Mouse (Mus musculus): ENCODE results near the gene Rftn1. TPM values are rescaled to one million over a fixed set of nuclear protein-coding genes. Genes with fewer than 3 reads are reported as not detected.

Rftn1 gene
- polyA plus RNA-seq, 1 experiment from 2014 or later, result 14.3 TPM

- Histone ChIP-seq H3K9me3 (no peaks in the 10 kb centered on the region), H3K4me1 (peaks cover 7% of the 10 kb centered on the region), H3K4me3 (no peak overlapping the region), H3K9ac (no peak overlapping the region), H3K4me2 (replicated peaks) (no peak overlapping the region), H3K36me3 (no peaks in the 10 kb centered on the region), H3K27ac (no peak overlapping the region), H3K27me3 (replicated peaks) (peaks cover 9% of the 10 kb centered on the region)
- ATAC-seq (ENCODE audit: low FRiP score, low read depth), result no peak
- WGBS, result 30% methylated on average over 10 of the region's 10 CpGs
These were observed 5.7 kb upstream of the Rftn1 start for GRCm38 (mm10) chr17:50196005-50196672.

- H3K4me1 ChIP-seq, result peaks cover 7% of the 10 kb centered on the region
These were observed 4.9 kb upstream of the Rftn1 start for GRCm38 (mm10) chr17:50195399-50195798.

GRCm38 (mm10) chr17:50194541-50194940 is 4.1 kb upstream of the Rftn1 start:
- no peak overlapping the region for H3K9ac ChIP-seq
- no peaks in the 10 kb centered on the region for H3K9me3 ChIP-seq
- peaks cover 21% of the 10 kb centered on the region for H3K27me3 ChIP-seq (replicated peaks)
- H3K4me3 ChIP-seq, result no peak overlapping the region
- no peak overlapping the region for H3K4me2 ChIP-seq (replicated peaks)
- no peak for ATAC-seq (ENCODE audit: low FRiP score, low read depth)
- peaks cover 12% of the 10 kb centered on the region for H3K4me1 ChIP-seq
- no peaks in the 10 kb centered on the region for H3K36me3 ChIP-seq
- no peak overlapping the region for H3K27ac ChIP-seq
- WGBS, result 63% methylated on average over 3 of the region's 3 CpGs

More at GRCm38 (mm10) chr17:50195399-50195798, 4.9 kb upstream of the Rftn1 start:
- WGBS, result 91% methylated on average over 7 of the region's 7 CpGs
- Histone ChIP-seq H3K4me3 (no peak overlapping the region), H3K36me3 (no peaks in the 10 kb centered on the region), H3K27ac (no peak overlapping the region), H3K4me2 (replicated peaks) (no peak overlapping the region), H3K9me3 (no peaks in the 10 kb centered on the region), H3K27me3 (replicated peaks) (peaks cover 15% of the 10 kb centered on the region), H3K9ac (no peak overlapping the region)
- ATAC-seq (ENCODE audit: low FRiP score, low read depth), result no peak

GRCm38 (mm10) chr17:50193653-50194052 is 3.2 kb upstream of the Rftn1 start:
- H3K27ac ChIP-seq, result no peak overlapping the region
- no peak overlapping the region for H3K4me3 ChIP-seq
- H3K36me3 ChIP-seq, result no peaks in the 10 kb centered on the region
- peaks cover 15% of the 10 kb centered on the region for H3K4me1 ChIP-seq
- no peak overlapping the region for H3K9ac ChIP-seq
- no peak for ATAC-seq (ENCODE audit: low FRiP score, low read depth)
- WGBS, result 39% methylated on average over 3 of the region's 3 CpGs
- H3K4me2 ChIP-seq (replicated peaks), result no peak overlapping the region
- peaks cover 28% of the 10 kb centered on the region for H3K27me3 ChIP-seq (replicated peaks)
- no peaks in the 10 kb centered on the region for H3K9me3 ChIP-seq

- Histone ChIP-seq H3K9ac (no peak overlapping the region), H3K9me3 (no peaks in the 10 kb centered on the region), H3K4me1 (peaks cover 15% of the 10 kb centered on the region), H3K36me3 (no peaks in the 10 kb centered on the region), H3K4me2 (replicated peaks) (no peak overlapping the region), H3K4me3 (no peak overlapping the region), H3K27me3 (replicated peaks) (peaks cover 29% of the 10 kb centered on the region), H3K27ac (no peak overlapping the region)
- WGBS, result 32% methylated on average over 10 of the region's 10 CpGs
- ATAC-seq (ENCODE audit: low FRiP score, low read depth), result no peak
These were observed 2.0 kb upstream of the Rftn1 start for GRCm38 (mm10) chr17:50192376-50192940.

- 54% methylated on average over 9 of the region's 9 CpGs for whole genome bisulfite sequencing
- Histone ChIP-seq H3K27me3 (replicated peaks) (peaks cover 29% of the 10 kb centered on the region), H3K4me3 (no peak overlapping the region), H3K4me1 (peaks cover 15% of the 10 kb centered on the region), H3K36me3 (no peaks in the 10 kb centered on the region), H3K4me2 (replicated peaks) (no peak overlapping the region), H3K9ac (no peak overlapping the region), H3K27ac (no peak overlapping the region), H3K9me3 (no peaks in the 10 kb centered on the region)
- no peak for ATAC-seq (ENCODE audit: low FRiP score, low read depth)
These were observed 964 bp upstream of the Rftn1 start for GRCm38 (mm10) chr17:50191318-50191957.

GRCm38 (mm10) chr17:50189381-50190012 is 977 bp downstream of the Rftn1 start:
- under 1% methylated on average over 24 of the region's 24 CpGs for WGBS
- ATAC-seq (ENCODE audit: low FRiP score, low read depth), result peak; percentile 45; the same call in 1 of the 2 replicates
- Histone ChIP-seq H3K27me3 (replicated peaks) (peaks cover 27% of the 10 kb centered on the region), H3K4me3 (peak overlapping the region; percentile 56), H3K36me3 (no peaks in the 10 kb centered on the region), H3K4me2 (replicated peaks) (peak overlapping the region; percentile 99), H3K9me3 (no peaks in the 10 kb centered on the region), H3K4me1 (peaks cover 15% of the 10 kb centered on the region), H3K27ac (no peak overlapping the region), H3K9ac (peak overlapping the region; percentile 53)

GRCm38 (mm10) chr17:50188662-50189345 is 1.7 kb downstream of the Rftn1 start:
- Histone ChIP-seq H3K9ac (no peak overlapping the region), H3K27me3 (replicated peaks) (peaks cover 27% of the 10 kb centered on the region), H3K4me3 (no peak overlapping the region), H3K4me2 (replicated peaks) (peak overlapping the region; percentile 99), H3K9me3 (no peaks in the 10 kb centered on the region), H3K36me3 (no peaks in the 10 kb centered on the region), H3K27ac (no peak overlapping the region), H3K4me1 (peaks cover 15% of the 10 kb centered on the region)
- ATAC-seq (ENCODE audit: low FRiP score, low read depth), result peak; percentile 11; the same call in 1 of the 2 replicates
- 72% methylated on average over 12 of the region's 12 CpGs for WGBS

- peaks cover 16% of the 10 kb centered on the region for H3K27me3 ChIP-seq (replicated peaks)
- 86% methylated on average over 5 of the region's 5 CpGs for WGBS
- H3K9me3 ChIP-seq, result no peaks in the 10 kb centered on the region
- peaks cover 8% of the 10 kb centered on the region for H3K4me1 ChIP-seq
- no peak overlapping the region for H3K4me2 ChIP-seq (replicated peaks)
- no peak for ATAC-seq (ENCODE audit: low FRiP score, low read depth)
- H3K27ac ChIP-seq, result no peak overlapping the region
- H3K4me3 ChIP-seq, result no peak overlapping the region
- H3K36me3 ChIP-seq, result no peaks in the 10 kb centered on the region
- H3K9ac ChIP-seq, result no peak overlapping the region
These were observed 4.9 kb downstream of the Rftn1 start for GRCm38 (mm10) chr17:50185616-50186015.

GRCm38 (mm10) chr17:50185083-50185482 is 5.4 kb downstream of the Rftn1 start:
- 82% methylated on average over 4 of the region's 4 CpGs for whole genome bisulfite sequencing
- Histone ChIP-seq H3K36me3 (no peaks in the 10 kb centered on the region), H3K4me2 (replicated peaks) (no peak overlapping the region), H3K9ac (no peak overlapping the region), H3K9me3 (no peaks in the 10 kb centered on the region), H3K4me3 (no peak overlapping the region), H3K27me3 (replicated peaks) (peaks cover 11% of the 10 kb centered on the region), H3K4me1 (peaks cover 8% of the 10 kb centered on the region; the same call in 1 of the 2 replicates), H3K27ac (no peak overlapping the region)
- ATAC-seq (ENCODE audit: low FRiP score, low read depth), result no peak

- no peak overlapping the region for H3K27ac ChIP-seq
- H3K9ac ChIP-seq, result no peak overlapping the region
- peaks cover 2% of the 10 kb centered on the region; the same call in 1 of the 2 replicates for H3K4me1 ChIP-seq
- 84% methylated on average over 12 of the region's 12 CpGs for WGBS
- no peak overlapping the region for H3K4me3 ChIP-seq
- H3K9me3 ChIP-seq, result no peaks in the 10 kb centered on the region
- H3K4me2 ChIP-seq (replicated peaks), result no peak overlapping the region
- no peaks in the 10 kb centered on the region for H3K36me3 ChIP-seq
- H3K27me3 ChIP-seq (replicated peaks), result peaks cover 9% of the 10 kb centered on the region; the same call in 1 of the 2 replicates
- no peak for ATAC-seq (ENCODE audit: low FRiP score, low read depth)
These were observed 6.0 kb downstream of the Rftn1 start for GRCm38 (mm10) chr17:50184217-50185038.

All from neural tube, embryonic 12.5 days (tissue).